Mouse (Mus musculus) monocyte, adult 5-6 weeks (primary cell): ENCODE results near the gene Creb5. TPM values are rescaled to one million over a fixed set of nuclear protein-coding genes. Genes with fewer than 3 reads are reported as not detected.
"Not testable (repeated sequence)": the region's sequence is repeated elsewhere in the genome, so short reads cannot be mapped to it uniquely, and the experiment has no call there.

Source experiments
- ATAC-seq: fragments of 153-309, 156-312 bp; replicated peaks from 2 replicates; pipeline ENCODE4 v1.8.0; 2017; ENCODE audit warnings: mild to moderate bottlenecking; ENCODE audit not compliant: low TSS enrichment, insufficient number of reproducible peaks, severe bottlenecking, poor library complexity, low FRiP score
- total RNA-seq: library from RNA; stranded (forward); fragments of 200-1000, 200-491, 200-594 nt; gene quantifications from 3 replicates; pipeline ENCODE4 v1.2.3, GENCODE M21; 2017

Gene Creb5
- total RNA-seq, 1 experiment from 2014 or later: 0.19 TPM

DNA sequence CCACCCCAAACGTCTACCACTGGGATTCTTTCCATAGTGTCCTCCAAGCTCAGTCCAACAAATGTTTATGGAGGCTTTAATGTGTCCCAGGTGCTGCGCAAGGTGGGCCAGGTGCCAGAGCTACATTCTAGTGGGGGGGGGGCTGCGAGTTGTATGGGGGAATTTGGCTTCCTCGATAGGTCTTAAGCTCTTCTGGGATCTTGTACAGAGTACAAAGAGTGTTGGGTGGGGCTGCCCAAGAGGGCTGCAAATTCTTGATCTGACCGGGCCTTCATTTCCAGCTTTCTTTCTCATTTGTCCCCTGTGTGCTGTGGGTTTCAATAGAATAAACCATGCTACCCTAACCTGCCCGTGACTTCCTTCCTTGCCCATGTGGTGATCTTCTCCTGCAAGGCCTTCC is 114.3 kb downstream of the Creb5 start:
- no peak for ATAC-seq

DNA sequence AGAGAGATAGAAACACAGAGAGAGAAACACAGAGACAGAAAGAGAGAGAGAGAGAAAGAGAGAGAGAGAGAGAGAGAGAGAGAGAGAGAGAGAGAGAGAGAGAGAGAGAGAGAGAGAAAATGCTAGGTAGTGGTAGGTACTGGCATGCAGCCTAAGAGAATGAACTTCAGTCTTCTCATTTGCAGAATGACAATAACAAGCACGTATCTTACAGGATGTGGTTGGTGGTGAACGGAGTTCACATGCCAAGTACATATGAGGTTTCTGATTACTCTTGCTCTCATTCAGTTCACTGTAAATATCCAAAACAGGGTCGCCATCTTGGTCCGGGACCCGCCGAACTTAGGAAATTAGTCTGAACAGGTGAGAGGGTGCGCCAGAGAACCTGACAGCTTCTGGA is 115.5 kb downstream of the Creb5 start:
- ATAC-seq: not testable (repeated sequence)

DNA sequence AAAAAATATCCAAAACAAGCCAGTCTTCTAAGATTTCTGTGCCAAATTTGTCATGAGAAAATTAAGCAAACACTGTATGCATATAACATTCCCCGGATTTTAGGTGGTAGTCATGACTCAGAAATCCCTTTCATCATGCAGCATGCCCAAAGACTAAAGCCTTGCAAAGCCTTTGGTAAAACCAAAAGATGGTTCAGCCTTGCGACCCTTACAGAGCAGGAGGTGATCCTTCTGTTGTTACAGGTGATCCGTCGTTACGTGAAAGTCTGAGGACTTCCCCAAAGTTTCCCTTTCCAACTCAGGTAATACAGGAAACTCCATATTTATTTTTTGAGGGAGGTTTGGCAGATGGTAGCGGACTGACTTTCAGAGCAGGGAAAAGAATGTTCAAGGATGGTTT is 122.1 kb downstream of the Creb5 start:
- ATAC-seq: no peak

DNA sequence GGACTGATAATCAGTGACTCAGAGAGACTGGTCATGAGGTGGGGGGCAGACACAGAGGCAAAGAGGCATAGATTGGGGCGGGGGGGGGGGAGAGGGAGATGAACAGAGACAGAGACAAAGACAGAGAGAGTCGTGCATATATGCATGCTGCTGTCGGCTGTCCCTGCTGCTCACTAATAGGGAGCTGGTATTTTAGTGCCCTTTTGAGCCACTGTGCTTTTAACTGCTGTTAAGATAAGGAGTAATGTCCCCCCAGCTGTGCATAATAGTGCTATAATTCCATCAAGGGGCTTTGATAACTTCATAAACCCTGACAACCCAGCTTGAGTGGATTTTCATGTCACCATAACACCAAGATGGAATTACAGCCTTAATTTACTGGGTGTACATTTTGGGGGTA is 134.3 kb downstream of the Creb5 start:
- no peak for ATAC-seq

DNA sequence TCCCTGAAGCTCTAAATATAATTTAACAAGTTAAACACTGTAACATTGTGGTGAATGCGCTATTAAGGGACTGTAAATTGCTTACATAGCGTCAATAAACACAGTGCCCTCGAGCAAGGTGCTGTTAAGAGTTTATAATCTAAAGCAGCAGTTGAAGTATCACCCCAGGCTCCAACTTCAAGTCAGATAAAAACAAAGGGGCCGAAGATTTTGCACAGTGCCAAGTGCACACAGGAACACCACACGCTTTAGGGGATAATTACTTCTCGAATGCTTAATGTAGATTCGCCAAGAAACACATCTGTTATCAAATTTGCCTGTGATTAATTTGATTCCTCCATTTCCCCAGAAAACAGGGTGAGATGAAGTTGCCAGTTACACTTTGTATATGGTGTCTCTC is 142.3 kb downstream of the Creb5 start:
- ATAC-seq: no peak

DNA sequence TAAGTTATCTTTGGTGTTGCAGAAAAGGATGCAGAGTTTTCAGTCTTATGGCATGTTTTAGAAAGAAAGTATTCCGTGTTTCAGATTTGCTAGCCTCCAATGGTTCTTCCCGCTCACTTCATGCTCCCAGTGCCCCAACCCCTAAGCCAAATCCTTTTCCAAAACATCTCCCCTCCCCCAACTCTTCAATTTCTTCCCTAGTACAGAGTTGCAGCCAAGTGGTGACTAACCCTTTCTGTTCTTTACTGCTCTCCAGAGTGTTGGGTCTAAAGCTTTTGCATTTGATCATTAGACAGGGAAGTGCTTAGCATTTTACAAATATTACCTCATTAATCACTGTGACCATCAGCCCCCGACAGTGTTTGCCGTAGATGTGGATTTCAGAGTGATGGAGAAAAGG is 142.8 kb downstream of the Creb5 start:
- no peak for ATAC-seq

DNA sequence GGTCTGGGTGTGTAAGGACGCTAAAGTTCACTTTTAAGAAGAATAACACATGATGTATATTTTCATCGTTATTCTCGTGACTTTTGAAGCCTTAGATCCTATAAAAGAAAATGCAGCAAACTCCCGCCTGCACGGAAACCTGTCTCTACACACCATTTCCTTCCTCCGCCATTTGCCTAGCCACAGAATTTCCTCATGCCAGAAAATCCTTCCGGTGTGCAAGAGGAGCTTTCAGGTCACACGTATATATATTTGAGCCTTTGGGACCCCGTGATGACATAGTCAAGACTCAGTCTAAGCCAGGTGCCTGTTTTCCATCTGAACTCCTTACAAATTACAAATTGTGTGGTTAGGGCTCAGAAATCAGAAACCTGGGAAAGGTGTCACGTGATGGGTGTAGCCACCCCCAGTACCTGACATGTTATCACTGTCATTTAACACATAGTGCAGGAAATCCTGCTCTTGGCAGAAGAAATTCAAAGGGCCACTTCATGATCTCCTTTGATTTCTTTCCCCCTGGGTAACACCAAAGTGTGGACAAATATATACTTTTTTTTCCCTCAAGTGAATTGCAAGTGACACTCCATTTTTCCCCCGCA is 158.9 kb downstream of the Creb5 start:
- ATAC-seq: no peak

DNA sequence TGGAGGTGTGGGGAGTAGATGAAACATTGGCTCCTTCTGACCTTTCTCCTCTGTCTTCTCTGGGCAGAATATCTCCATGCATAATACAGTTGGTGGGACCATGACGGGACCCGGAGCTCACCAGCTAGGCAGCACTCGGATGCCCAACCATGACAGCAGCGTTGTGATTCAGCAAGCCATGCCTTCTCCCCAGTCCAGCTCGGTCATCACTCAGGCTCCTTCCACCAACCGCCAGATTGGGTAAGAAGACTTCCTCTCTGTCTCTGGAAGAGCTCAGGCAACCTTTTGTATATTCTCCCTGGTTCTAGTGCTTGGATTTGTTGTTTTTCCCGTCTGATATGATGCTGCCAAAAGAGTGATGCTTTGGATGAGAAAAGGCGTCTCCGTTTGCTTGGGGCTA is 160.4 kb downstream of the Creb5 start:
- no peak for ATAC-seq

DNA sequence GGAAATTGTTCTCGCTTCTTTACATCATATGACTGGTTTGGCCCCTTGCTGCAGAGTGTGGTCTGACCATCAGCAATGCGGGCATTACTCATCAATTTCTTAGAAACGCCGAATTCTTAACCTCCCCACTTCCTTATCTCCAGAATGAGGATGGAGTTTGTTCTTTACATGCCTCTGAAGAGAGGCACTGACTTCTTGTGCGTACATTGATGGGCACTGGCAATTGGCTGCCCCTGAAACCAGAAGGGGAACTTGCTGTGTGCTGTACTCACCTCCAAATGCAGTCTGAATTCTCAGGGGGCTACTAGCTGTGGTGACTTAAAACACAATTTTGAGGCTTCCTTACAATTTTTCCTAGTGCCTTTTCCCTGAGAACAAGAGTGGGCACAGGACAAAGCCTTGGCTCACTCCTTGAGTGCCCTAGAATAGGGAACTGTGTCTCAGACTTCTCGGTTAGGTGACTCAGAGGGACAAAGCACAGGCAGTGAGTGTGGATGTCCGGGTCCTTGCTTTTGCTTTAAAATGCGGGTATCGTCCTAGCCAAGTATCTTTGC is 161.3 kb downstream of the Creb5 start:
- no peak for ATAC-seq

DNA sequence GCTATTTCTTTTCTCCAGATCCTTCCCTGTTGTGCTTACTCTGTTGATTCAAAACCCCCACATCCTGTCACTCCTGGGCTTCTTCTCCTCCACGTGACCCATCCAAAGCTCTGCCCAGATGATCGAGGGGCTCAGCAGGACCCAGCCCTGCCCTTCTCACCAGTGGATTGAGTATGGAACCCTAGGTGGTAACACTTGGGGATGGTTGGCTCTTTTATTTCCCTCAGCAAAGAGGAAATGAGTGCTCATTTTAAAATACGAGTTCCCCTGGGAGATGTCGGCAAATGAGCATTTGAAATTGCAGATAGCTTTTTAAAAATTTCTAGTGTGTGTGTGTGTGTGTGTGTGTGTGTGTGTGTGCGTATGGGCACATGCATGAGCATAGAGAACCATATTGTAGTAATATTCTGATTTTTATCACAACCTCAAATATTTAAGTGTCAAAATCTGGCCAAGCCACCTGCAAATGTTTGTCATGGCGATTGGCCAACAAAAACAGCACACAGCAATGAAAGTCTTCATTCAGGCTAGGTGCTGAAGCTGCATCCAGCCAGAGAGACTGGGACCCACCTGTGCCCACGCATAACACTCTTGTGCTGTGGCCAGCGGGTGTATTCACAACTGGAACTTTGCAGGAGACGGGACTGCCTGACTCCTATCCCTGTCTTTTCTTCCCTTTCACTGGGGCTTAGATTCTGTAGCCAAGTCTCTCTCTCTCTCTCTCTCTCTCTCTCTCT is 162.5 kb downstream of the Creb5 start:
- no peak for ATAC-seq

DNA sequence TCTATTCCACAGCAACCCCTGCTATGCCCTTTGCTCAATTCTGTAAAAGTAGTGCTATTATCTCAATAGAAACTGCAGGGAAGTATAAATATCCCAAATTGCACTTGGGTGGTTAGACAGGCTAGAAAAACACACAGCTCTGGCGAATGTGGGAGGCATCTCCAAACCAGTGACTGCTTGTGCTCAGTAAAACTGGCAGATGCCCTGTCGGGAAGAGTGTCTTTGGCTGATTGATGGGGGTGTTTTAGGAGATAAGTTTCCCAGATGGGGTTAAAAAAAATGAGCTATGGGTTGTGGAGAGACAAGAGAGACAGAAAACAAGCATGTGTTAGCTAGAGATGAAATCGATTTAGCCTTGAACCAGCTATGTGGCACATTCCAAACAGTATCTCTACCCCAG is 163.4 kb downstream of the Creb5 start:
- ATAC-seq: no peak

DNA sequence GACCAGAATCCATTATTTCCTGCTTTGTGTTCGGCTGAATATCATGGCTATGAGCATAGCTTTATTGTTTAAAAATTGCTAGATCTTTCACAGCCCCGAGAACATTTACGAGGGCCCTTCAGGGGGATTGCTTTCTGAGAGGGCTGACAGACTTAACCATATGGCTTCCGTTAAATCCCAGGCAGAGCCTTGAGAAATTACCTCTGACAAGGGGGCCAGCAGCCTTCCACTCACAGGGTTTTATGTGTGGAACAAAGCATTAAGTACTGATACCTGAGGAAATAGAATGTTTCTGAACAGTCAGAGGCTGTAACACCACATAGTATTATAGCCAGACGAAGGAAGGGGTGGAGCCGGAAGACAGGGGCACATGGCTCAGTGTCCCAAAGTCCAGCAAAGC is 165.2 kb downstream of the Creb5 start:
- ATAC-seq: no peak

DNA sequence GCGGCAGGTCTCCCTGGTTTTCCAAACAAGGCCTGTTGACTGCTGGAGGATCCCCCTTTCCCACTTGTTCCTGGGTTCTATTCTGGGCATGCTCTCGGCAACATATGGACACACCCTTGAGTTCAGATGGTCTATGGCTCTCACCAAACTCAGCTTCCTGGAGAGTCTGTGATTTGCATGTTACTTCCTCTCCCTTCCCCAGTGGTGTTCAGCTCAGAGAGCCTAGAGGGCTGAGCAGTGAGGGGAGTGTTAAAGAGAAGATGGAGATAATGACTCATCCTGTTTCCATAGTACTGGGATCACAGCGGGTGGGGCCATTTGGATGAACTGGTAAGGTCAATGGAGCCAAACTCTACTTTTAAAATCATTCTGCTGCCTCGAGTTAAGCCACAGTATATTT is 168.4 kb downstream of the Creb5 start:
- no peak for ATAC-seq

DNA sequence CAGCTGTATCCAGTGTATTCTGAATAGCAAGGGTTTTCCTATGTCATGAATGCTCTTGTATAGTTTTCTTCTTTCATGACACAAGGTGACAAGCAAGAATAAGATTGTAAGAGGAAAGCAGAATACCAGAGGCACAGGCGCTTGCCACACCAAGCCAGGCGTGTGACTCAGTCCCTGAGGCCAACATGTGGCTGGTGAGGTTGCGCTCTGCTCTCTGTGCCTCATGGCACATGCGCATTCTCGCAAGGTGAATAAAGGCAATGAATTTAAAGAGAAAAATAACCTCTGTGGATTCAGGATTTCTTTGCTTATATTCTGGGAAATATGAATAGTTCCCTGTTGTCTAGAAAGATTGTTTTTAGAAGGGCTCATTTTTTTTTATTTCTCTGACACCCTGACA is 169.0 kb downstream of the Creb5 start:
- no peak for ATAC-seq

DNA sequence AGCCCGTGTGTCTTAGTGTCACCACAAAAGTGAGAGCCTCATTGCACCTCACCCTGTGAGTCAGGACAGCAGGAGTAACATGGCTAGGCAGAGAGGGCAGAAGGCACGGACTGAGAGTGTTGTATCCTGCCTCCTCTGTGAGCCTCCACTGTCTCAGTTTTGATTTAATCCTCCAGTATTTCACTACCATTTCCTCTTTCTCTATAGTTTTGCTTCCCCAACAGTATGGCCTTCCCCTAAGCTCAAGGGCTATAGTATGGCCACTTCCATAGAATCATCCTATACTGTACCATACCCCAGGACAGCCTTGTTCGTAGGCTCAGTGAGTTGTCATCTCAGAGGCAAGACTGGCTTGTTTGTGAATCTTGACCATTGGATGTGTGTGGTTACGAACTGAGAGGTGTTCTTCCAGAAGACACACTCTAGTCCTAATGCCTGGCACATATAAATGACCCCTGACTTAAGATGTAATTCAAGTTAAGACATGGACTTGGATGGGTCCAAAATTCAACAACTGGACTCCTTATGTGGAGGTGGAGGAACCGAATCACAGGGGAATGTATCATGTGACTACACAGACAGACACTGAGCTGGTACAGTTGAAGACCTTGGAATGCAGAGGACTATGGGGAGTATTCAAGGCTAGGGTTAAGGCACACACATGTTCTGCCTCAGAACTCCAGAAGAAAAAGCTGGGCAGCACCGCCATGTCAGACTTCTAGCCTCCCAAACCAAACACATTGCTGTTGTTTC is 173.1 kb downstream of the Creb5 start:
- no peak for ATAC-seq

DNA sequence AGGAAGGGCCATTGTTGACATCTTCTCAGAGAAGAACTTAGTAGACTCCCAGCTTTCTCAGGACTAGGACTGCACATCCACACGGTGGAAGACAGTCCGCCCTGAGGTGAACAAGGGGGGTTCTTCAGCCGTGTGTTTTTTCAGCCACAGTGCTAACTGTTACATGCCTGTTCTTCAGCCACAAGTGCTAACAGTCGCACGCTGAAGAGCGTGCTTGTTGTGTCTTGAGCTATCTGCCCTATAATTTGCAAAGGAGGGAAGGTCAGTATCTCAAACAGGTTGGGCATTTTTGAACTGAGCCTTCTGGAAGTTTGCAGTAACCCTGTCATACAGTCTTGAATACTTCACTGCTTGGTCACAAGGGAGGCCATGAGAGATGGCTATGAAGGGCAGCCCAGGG is 174.0 kb downstream of the Creb5 start:
- no peak for ATAC-seq

DNA sequence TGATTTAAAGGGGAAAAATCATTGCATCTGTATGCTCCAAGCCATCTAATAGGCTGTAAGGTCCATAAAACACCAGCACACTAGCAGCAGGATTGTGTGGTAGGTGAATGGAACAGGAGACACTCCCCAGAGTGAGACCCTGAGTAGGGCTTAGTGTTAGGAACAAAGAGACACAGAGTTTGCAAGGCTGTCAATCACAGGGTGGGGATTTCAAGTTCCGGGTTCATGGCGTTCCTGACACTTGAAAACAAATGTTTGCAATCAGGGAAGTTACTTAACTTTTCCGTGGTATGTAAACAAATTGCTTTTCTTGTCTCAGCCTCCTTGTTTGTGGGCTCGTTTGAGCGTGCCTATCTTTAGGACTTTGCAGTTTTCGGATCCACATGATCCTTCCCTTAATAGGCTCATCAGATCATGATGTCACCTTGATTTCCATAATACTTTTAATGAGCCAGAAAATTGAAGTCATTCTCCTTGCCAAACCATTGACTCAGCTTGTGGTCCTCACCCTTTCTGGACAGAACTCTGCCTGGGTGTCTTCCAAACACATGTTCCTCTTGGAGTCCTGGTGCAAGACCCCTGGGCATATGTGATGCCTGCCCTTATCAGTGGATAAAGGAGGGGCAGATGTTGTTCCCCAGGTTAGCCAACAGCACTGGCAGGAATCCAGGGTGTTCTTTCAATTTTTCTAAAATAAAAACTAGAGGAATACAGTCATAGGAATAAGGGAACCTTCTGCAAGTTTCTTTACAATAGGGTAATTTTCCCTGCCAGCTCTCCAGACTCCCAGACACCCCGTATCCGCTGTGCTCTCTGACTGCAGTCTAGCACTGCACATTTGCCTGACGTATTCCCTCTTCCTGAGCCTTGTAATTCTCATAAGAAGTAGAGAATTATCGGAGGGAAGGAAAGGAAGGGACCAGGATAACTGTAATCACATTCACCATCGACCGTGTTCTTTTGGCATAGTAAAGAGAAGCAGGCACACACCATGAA is 175.0 kb downstream of the Creb5 start:
- no peak for ATAC-seq

DNA sequence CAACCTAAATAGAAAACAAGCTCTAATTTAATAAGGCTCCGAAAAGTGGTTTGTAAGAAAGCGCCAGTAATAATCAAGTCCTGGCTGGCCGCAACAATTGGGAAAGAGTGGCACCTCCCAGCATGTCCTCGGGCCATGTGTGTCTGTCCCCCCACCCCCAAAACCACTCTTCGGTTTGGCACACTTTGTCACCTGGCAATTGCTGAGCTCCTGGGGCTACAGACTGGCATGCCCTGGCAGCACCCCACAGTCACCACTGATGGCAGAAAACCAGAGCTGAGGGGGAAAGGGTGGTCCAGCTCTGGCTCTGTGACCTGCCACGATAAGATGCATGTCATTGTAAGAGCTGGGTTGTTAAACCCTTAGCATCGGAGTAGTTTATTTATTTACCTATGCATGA is 175.7 kb downstream of the Creb5 start:
- no peak for ATAC-seq
